Mouse (Mus musculus) heart, embryonic 14.5 days (tissue): Measurements from ENCODE around the gene Serinc2. TPM values are rescaled to one million over a fixed set of nuclear protein-coding genes. Genes with fewer than 3 reads are reported as not detected.

Source experiments
- ATAC-seq: fragments of 200-750 bp; cut with Nextera tagmentation; 2 replicates; pipeline ENCODE4 v1.8.0; 2017; ENCODE audit warnings: low read depth, moderate TSS enrichment; ENCODE audit not compliant: insufficient number of reproducible peaks, insufficient read depth, low FRiP score
- H3K27ac ChIP-seq, 2 experiments: fragments of 200-500 bp in 1 of 2; fragments of 300-500 bp in 1 of 2; sonication (generic) in 1 of 2; replicated peaks in 1 of 2; 2 replicates each; pipeline ENCODE4 v1.5.1; 2012 to 2014; ENCODE audit warnings: low read depth in 2 of 2, low read length in 2 of 2, control low read depth in 1 of 2, mild to moderate bottlenecking in 1 of 2, mixed read lengths in 1 of 2; ENCODE audit not compliant: control insufficient read depth in 1 of 2, insufficient read depth in 1 of 2
- H3K27me3 ChIP-seq: fragments of 300-500 bp; sonication (generic); 2 replicates; pipeline ENCODE4 v1.6.1; 2014; ENCODE audit warnings: mild to moderate bottlenecking, low read length, control low read depth; ENCODE audit not compliant: control insufficient read depth, insufficient read depth
- H3K36me3 ChIP-seq: fragments of 300-500 bp; sonication (generic); 2 replicates; pipeline ENCODE4 v1.6.1; 2014; ENCODE audit warnings: mild to moderate bottlenecking, control low read depth, low read length, mixed read lengths; ENCODE audit not compliant: control insufficient read depth, insufficient read depth
- H3K4me1 ChIP-seq, 2 experiments: fragments of 200-500 bp in 1 of 2; fragments of 300-500 bp in 1 of 2; sonication (generic) in 1 of 2; 2 replicates each; pipeline ENCODE4 v1.6.1; 2012 to 2014; ENCODE audit warnings: low read length in 2 of 2, control low read depth in 1 of 2, mixed read lengths in 1 of 2; ENCODE audit not compliant: control insufficient read depth in 2 of 2, insufficient read depth in 2 of 2
- H3K4me2 ChIP-seq: fragments of 300-500 bp; sonication (generic); 2 replicates; pipeline ENCODE4 v1.6.1; 2014; ENCODE audit warnings: mild to moderate bottlenecking, low read length
- H3K4me3 ChIP-seq, 2 experiments: fragments of 200-500 bp in 1 of 2; fragments of 300-500 bp in 1 of 2; sonication (generic) in 1 of 2; 2 replicates each; pipeline ENCODE4 v1.5.1; 2012 to 2014; ENCODE audit warnings: low read length in 2 of 2, mild to moderate bottlenecking in 2 of 2, control low read depth in 1 of 2, low read depth in 1 of 2, moderate library complexity in 1 of 2; ENCODE audit not compliant: control insufficient read depth in 1 of 2, insufficient read depth in 1 of 2
- H3K9ac ChIP-seq: fragments of 300-500 bp; sonication (generic); 2 replicates; pipeline ENCODE4 v1.6.1; 2014; ENCODE audit warnings: mild to moderate bottlenecking, low read length
- H3K9me3 ChIP-seq: fragments of 300-500 bp; sonication (generic); 2 replicates; pipeline ENCODE4 v1.6.1; 2016; ENCODE audit warnings: low read length, control low read depth; ENCODE audit not compliant: control insufficient read depth
- WGBS: fragments of 180-500 bp; shearing (Covaris S2); extraction: QIAGEN DNeasy Blood & Tissue Kit; methylation state at CpG from one replicate; pipeline ENCODE4 v1.1.7; 2014; 5-methylcytosine and 5-hydroxymethylcytosine counted together
- polyA plus RNA-seq: library from polyadenylated mRNA; unstranded; fragments of >200 nt; fragmentation: Nextera tagmentation; extraction: Ambion mirVana; gene quantifications from 2 replicates; pipeline ENCODE4 v1.2.1, GENCODE M21; 2014

The Serinc2 gene
- polyA plus RNA-seq, 1 experiment from 2014 or later, result 7.5 TPM

DNA sequence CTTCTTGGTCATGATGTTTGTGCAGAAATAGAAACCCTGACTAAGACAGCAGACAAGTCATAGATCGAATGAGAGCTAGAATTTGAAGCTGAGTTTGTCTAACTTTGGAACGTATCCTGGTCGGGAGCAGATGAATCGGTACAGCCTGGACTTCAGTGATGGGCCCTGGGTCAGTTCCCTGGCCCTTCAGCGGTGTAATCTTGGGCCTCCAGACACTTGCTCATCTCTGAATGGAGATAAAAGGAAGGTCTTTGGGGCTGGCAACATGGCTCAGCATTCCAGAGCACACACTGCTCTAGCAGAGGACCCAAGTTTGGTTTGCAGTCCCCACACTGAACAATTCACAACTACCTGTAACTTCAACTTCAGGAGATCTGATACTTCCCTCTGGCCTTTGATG, 36.0 kb downstream of the Serinc2 start:
- Histone ChIP-seq H3K9me3 (no peaks in the 10 kb centered on the region), H3K4me1 (no peaks in the 10 kb centered on the region), H3K4me3 (no peak overlapping the region), H3K36me3 (no peaks in the 10 kb centered on the region), H3K27me3 (no peaks in the 10 kb centered on the region), H3K9ac (no peak overlapping the region), H3K27ac (no peak overlapping the region), H3K4me2 (no peak overlapping the region)
- 82% methylated on average over 5 of the region's 5 CpGs for WGBS
- no peak for ATAC-seq

DNA sequence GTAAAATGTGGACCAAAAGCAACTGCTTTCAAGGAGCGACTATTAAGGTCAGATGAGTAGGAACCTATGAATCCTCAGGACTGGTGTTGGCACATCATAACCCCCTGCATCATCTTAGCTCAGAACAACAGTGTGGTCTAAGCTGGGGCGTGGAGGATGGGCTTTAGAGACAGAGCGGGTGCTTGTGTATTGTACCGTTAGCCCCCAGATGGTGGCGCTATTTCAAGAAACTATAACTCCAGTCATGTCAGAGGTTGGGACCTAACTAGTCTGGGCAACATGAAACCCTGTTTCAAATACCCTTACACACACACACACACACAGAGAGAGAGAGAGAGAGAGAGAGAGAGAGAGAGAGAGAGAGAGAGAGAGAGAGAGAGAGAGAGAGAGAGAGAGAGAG, 38.3 kb downstream of the Serinc2 start:
- Histone ChIP-seq H3K4me2 (no peak overlapping the region), H3K9ac (no peak overlapping the region), H3K27ac (no peak overlapping the region), H3K4me1 (no peaks in the 10 kb centered on the region), H3K36me3 (no peaks in the 10 kb centered on the region), H3K4me3 (no peak overlapping the region), H3K9me3 (no peaks in the 10 kb centered on the region), H3K27me3 (no peaks in the 10 kb centered on the region)
- ATAC-seq, result no peak
- WGBS, result 23% methylated on average over 5 of the region's 5 CpGs

DNA sequence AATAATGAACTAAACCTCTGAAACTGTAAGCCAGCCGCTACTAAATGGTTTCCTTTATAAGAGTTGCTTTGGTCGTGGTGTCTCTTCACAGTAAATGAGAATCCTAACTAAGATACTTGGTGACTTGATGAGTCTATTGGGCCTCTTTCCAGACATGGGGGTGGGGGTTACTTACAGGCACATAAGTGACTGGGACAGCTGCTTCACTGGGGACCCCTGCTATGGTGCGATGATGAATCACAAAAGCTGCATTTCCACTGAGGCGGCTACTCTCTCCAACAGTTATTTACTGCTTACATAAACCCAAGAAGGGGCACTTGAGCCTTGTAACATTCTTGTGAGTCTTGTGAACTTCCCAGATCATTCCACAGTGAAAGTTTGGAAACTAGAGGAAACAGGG, 41.4 kb downstream of the Serinc2 start:
- ATAC-seq, result no peak
- no peaks in the 10 kb centered on the region for H3K27me3 ChIP-seq
- H3K36me3 ChIP-seq, result no peaks in the 10 kb centered on the region
- H3K4me3 ChIP-seq, result no peak overlapping the region
- 88% methylated on average over 4 of the region's 4 CpGs for WGBS
- no peaks in the 10 kb centered on the region for H3K9me3 ChIP-seq
- H3K4me1 ChIP-seq, result no peaks in the 10 kb centered on the region
- no peak overlapping the region for H3K9ac ChIP-seq
- H3K4me2 ChIP-seq, result no peak overlapping the region
- H3K27ac ChIP-seq, result no peak overlapping the region

DNA sequence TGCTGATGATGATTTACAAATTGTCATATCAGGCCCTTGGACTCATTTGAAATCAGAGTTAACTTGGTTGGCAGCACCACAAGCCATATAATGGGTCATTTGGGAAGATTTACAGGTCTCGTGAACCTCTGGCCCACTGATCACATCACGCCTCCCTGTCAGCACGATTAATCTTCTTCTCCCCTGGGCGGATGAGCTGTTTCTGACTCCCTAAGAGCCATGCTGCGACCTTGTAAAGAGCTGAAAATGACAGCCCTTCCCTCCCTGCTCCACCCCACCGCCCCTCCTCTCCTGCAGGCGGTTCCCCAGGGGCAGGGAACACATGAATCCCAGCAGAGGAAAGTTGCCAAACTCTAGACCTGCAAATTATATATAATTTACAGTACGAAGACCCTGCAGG, 42.6 kb downstream of the Serinc2 start:
- H3K4me2 ChIP-seq, result no peak overlapping the region
- H3K27me3 ChIP-seq, result no peaks in the 10 kb centered on the region
- no peak overlapping the region for H3K9ac ChIP-seq
- H3K9me3 ChIP-seq, result no peaks in the 10 kb centered on the region
- H3K27ac ChIP-seq, result no peak overlapping the region
- 43% methylated on average over 8 of the region's 8 CpGs for WGBS
- ATAC-seq, result no peak
- no peaks in the 10 kb centered on the region for H3K4me1 ChIP-seq
- no peaks in the 10 kb centered on the region for H3K36me3 ChIP-seq
- H3K4me3 ChIP-seq, result no peak overlapping the region

DNA sequence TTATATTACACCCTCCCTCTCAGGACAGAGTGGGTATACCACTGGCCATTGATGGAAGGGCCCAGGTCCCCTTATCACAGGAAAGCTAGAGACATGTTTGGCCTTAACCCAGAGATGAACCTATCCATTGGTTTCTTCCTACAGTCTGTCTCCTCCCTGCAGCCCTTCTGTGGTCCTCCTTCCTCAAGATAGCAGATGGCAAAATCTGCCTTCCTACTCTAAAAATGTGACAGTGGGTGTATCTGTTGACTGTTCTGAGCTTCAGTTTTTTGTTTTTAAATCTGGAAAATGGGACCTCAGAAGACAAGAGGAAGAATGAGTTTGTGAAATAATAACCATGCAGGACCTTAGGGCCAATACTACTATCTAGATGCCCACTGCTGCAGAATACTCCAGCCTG, 54.9 kb downstream of the Serinc2 start:
- Histone ChIP-seq H3K4me3 (no peak overlapping the region), H3K36me3 (no peaks in the 10 kb centered on the region), H3K27ac (no peak overlapping the region), H3K9ac (no peak overlapping the region), H3K27me3 (no peaks in the 10 kb centered on the region), H3K9me3 (no peaks in the 10 kb centered on the region), H3K4me2 (no peak overlapping the region), H3K4me1 (no peaks in the 10 kb centered on the region)
- ATAC-seq, result no peak

DNA sequence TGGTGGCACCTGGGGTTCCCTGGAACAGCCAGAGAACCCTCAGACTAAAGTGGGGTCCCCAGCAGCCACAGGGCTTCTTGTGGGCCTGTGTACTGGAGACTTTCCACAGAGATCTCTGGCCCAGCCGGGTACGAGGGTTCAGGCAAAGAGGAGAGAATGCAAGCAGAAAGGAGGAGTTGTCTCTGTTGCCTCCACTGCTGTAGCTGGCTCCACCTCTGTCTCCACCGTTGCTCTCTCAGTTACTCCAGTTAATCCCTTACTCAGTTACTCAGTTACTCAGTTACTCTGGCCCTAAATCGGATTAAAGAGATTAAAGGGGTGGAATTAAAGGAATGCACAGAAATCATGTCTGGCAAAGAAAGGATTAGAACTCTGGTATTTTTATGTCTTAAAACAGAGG, 56.8 kb downstream of the Serinc2 start, which contains the start of gene Gm853:
TSS of gene Gm853 (minus strand) at position 223 of the 400 bp plus-strand sequence.
- H3K4me1 ChIP-seq, result no peaks in the 10 kb centered on the region; a peak in 1 of 4 replicates
- no peak within 1 kb of the TSS for H3K4me3 ChIP-seq

DNA sequence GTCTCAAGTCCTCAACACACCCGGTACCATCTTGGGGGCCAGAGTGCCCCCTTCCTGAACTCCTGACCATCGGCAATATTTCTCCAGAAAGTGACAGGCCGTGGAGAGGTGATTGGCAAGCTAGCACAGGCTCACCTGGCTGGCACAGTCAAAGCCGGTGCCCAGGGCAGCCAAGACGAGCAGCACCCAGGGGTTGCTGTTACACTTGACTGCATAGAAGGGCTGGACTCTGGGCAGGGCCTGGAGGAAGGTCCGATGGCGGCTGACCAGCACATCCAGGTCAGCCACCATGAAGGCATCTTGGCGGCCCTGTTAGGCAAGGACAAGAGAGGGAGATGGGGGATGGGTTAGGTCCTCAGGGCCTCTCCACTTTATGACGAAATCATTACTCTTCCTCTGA, 58.8 kb downstream of the Serinc2 start:
- Histone ChIP-seq H3K4me3 (no peak overlapping the region), H3K27ac (no peak overlapping the region), H3K9me3 (no peaks in the 10 kb centered on the region), H3K4me2 (no peak overlapping the region), H3K4me1 (no peaks in the 10 kb centered on the region; a peak in 1 of 4 replicates), H3K9ac (no peak overlapping the region), H3K27me3 (no peaks in the 10 kb centered on the region), H3K36me3 (no peaks in the 10 kb centered on the region)
- 80% methylated on average over 9 of the region's 9 CpGs for WGBS
- ATAC-seq, result no peak

More for the DNA sequence above, 56.8 kb downstream of the Serinc2 start, which contains the start of gene Gm853:
- H3K4me2 ChIP-seq, result no peak within 1 kb of the TSS
- ATAC-seq, result no peak
- no peak within 1 kb of the TSS for H3K27ac ChIP-seq
- H3K27me3 ChIP-seq, result no peaks in the 10 kb centered on the region
- WGBS, result 59% methylated on average over 4 of the region's 4 CpGs
- no peaks in the 10 kb centered on the region for H3K9me3 ChIP-seq
- H3K36me3 ChIP-seq, result no peaks in the 10 kb centered on the region
- H3K9ac ChIP-seq, result no peak within 1 kb of the TSS

DNA sequence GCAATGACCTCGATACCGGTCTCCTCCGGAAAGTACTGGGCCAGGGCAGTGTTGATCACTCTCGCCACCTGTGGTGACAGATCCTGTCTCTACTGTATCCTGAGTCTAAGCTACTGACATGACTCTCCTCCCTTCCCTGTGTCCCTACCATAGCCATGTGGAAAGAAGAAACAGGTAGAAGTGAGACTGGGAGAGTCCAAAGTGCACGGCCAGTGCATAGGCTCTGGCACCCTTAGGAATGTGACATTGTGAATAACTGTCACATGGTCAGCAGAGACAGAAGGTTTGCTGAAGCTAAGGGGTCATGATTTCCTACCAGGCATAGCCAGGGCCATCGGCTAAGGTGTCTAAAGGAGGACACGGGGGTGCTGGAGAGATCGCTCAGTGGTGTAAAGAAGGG, 63.6 kb downstream of the Serinc2 start:
- no peak overlapping the region for H3K27ac ChIP-seq
- no peak overlapping the region for H3K9ac ChIP-seq
- H3K9me3 ChIP-seq, result no peaks in the 10 kb centered on the region
- H3K4me3 ChIP-seq, result no peak overlapping the region
- WGBS, result 81% methylated on average over 8 of the region's 8 CpGs
- no peaks in the 10 kb centered on the region for H3K27me3 ChIP-seq
- H3K4me1 ChIP-seq, result no peaks in the 10 kb centered on the region; a peak in 1 of 4 replicates
- ATAC-seq, result no peak
- H3K4me2 ChIP-seq, result no peak overlapping the region
- H3K36me3 ChIP-seq, result no peaks in the 10 kb centered on the region
